Mouse (Mus musculus) neural tube, embryonic 15.5 days (tissue): ENCODE data around the gene Prr15l. TPM values are rescaled to one million over a fixed set of nuclear protein-coding genes. Genes with fewer than 3 reads are reported as not detected.
A peak's percentile ranks its signal among the peaks of the same experiment; 100 is the strongest.

Source experiments
- ATAC-seq: fragments of 200-750 bp; cut with Nextera tagmentation; 2 replicates; pipeline ENCODE4 v1.8.0; 2017; ENCODE audit warnings: mild to moderate bottlenecking, moderate TSS enrichment, moderate library complexity; ENCODE audit not compliant: low FRiP score
- H3K27ac ChIP-seq: fragments of 300-500 bp; sonication (generic); replicated peaks from 2 replicates; pipeline ENCODE4 v1.5.1; 2015; ENCODE audit warnings: mild to moderate bottlenecking, inconsistent platforms
- H3K27me3 ChIP-seq: fragments of 300-500 bp; sonication (generic); replicated peaks from 2 replicates; pipeline ENCODE4 v1.6.1; 2015; ENCODE audit warnings: inconsistent platforms
- H3K36me3 ChIP-seq: fragments of 300-500 bp; sonication (generic); 2 replicates; pipeline ENCODE4 v1.6.1; 2015; ENCODE audit warnings: inconsistent platforms
- H3K4me1 ChIP-seq: fragments of 300-500 bp; sonication (generic); 2 replicates; pipeline ENCODE4 v1.6.1; 2015; ENCODE audit warnings: inconsistent platforms
- H3K4me2 ChIP-seq: fragments of 300-500 bp; sonication (generic); 2 replicates; pipeline ENCODE4 v1.6.1; 2015; ENCODE audit warnings: inconsistent platforms, mild to moderate bottlenecking, moderate library complexity
- H3K4me3 ChIP-seq: fragments of 300-500 bp; sonication (generic); replicated peaks from 2 replicates; pipeline ENCODE4 v1.5.1; 2015; ENCODE audit warnings: mild to moderate bottlenecking, inconsistent platforms
- H3K9ac ChIP-seq: fragments of 300-500 bp; sonication (generic); replicated peaks from 2 replicates; pipeline ENCODE4 v1.6.1; 2015; ENCODE audit warnings: mild to moderate bottlenecking, inconsistent platforms
- H3K9me3 ChIP-seq: fragments of 300-500 bp; sonication (generic); replicated peaks from 2 replicates; pipeline ENCODE4 v1.6.1; 2016; ENCODE audit warnings: inconsistent platforms
- WGBS: fragments of 180-500 bp; shearing (Covaris S2); methylation state at CpG from one replicate; pipeline ENCODE4 v1.1.7; 2015; ENCODE audit warnings: mixed read lengths; 5-methylcytosine and 5-hydroxymethylcytosine counted together
- polyA plus RNA-seq: library from polyadenylated mRNA; unstranded; fragments of >200 nt; fragmentation: Nextera tagmentation; extraction: Ambion mirVana; gene quantifications from 2 replicates; pipeline ENCODE4 v1.2.1, GENCODE M21; 2015

Gene Prr15l
- polyA plus RNA-seq, 1 experiment from 2014 or later = 0.47 TPM

GRCm38 (mm10) chr11:96902639-96903635 lies 25.0 kb upstream of the Prr15l start:
- H3K4me3 ChIP-seq = no peak overlapping the region
- H3K27me3 ChIP-seq = no peaks in the 10 kb centered on the region
- H3K4me2 ChIP-seq = 0 out of 2 replicates have a peak overlapping the region, but pooled peaks have one; percentile 5
- peak; percentile 76 for ATAC-seq
- peak overlapping the region; percentile 74 for H3K27ac ChIP-seq
- H3K4me1 ChIP-seq = peaks cover 63% of the 10 kb centered on the region
- 0 out of 2 replicates have a peak overlapping the region, but pooled peaks have one; percentile 14 for H3K9ac ChIP-seq
- H3K9me3 ChIP-seq = no peaks in the 10 kb centered on the region
- 8% methylated on average over 16 of the region's 16 CpGs for WGBS
- H3K36me3 ChIP-seq = peaks cover 4% of the 10 kb centered on the region; the same call in 1 of the 2 replicates

DNA sequence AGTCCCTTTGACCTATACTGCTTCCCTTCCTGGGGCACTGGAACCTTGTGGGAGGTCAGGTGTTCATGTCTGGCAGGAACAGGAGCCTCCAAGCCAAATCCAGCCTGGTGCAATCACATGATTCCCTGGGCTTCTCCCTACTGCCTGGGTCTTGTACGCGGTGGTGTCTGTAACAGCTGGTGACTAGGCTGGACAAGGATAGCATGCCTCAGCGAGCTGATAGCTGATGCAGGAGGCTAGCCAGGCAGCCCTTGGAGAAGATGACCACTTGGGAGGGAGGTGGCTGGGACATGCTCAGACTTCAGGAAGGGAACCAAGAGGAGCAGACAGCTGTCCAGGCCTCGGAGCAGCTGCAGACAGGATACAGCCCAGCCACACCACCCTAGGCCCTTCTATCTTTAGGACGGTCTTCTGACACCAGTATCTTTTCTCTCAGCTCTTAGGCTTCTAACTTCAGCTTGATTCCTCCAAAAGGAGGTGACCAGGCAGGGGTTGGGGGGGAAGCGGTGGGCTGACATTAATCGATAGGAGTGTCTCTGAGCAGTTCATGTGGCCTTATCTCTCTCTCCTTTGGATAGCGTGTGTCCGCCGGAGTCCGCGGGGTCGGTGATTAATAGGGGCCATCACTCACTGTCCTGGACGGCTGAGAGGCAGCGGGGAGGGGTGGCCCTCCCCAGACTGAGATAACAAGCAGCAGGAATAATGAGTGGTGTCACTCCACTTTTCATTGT lies 21.3 kb upstream of the Prr15l start:
- Histone ChIP-seq H3K4me2 (no peak overlapping the region), H3K9ac (no peak overlapping the region), H3K9me3 (no peaks in the 10 kb centered on the region), H3K4me1 (peaks cover 54% of the 10 kb centered on the region), H3K27me3 (no peaks in the 10 kb centered on the region), H3K4me3 (no peak overlapping the region), H3K36me3 (peaks cover 22% of the 10 kb centered on the region), H3K27ac (no peak overlapping the region)
- ATAC-seq = no peak
- 15% methylated on average over 15 of the region's 15 CpGs for WGBS

DNA sequence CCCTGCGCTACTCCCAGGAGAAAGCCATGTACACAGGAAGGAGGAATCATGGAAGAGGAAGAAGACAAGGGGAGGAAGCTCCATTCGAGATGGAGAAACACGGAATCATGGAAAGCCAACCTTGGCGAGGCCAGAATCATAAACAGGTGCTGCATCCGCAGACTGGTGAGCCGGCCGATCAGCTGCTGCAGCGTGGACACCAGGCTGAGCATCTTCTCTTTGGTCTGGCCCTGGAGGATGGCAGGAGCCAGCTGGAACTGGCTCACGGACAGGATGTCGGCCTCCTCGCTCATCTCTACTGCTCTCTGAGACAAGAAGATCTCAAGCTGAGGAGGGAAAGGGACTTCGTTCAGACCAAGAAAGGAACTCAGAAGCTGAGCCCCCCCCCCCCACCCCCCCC lies 19.3 kb upstream of the Prr15l start:
- Histone ChIP-seq H3K4me3 (no peak overlapping the region), H3K9ac (no peak overlapping the region), H3K4me2 (no peak overlapping the region), H3K27ac (no peak overlapping the region), H3K4me1 (peaks cover 35% of the 10 kb centered on the region), H3K36me3 (peaks cover 24% of the 10 kb centered on the region), H3K27me3 (no peaks in the 10 kb centered on the region), H3K9me3 (no peaks in the 10 kb centered on the region)
- ATAC-seq = no peak
- WGBS = 88% methylated on average over 12 of the region's 12 CpGs

- ATAC-seq = peak; percentile 64; the same call in 1 of the 2 replicates
- Histone ChIP-seq H3K9me3 (no peaks in the 10 kb centered on the region), H3K27ac (no peak overlapping the region), H3K36me3 (peaks cover 24% of the 10 kb centered on the region), H3K4me3 (no peak overlapping the region), H3K27me3 (no peaks in the 10 kb centered on the region), H3K9ac (no peak overlapping the region), H3K4me1 (peaks cover 35% of the 10 kb centered on the region), H3K4me2 (no peak overlapping the region)
- WGBS = 28% methylated on average over 7 of the region's 7 CpGs
Measured at GRCm38 (mm10) chr11:96910003-96910402, 17.9 kb upstream of the Prr15l start.

- Histone ChIP-seq H3K36me3 (peaks cover 23% of the 10 kb centered on the region), H3K9me3 (no peaks in the 10 kb centered on the region), H3K4me2 (no peak overlapping the region), H3K4me3 (no peak overlapping the region), H3K27me3 (no peaks in the 10 kb centered on the region), H3K9ac (no peak overlapping the region), H3K27ac (no peak overlapping the region), H3K4me1 (peaks cover 29% of the 10 kb centered on the region)
- WGBS = 92% methylated on average over 11 of the region's 11 CpGs
- ATAC-seq = no peak
Measured at GRCm38 (mm10) chr11:96912682-96913081, 15.2 kb upstream of the Prr15l start.

- ATAC-seq = peak; percentile 97
- H3K9ac ChIP-seq = peak within 1 kb of the TSS; percentile 79
- under 1% methylated on average over 55 of the region's 55 CpGs for WGBS
Measured at GRCm38 (mm10) chr11:96916044-96916884, 11.6 kb upstream of the Prr15l start, which contains the start of gene Cdk5rap3. Gene Cdk5rap3, minus strand, starts transcription at chr11:96916496.

GRCm38 (mm10) chr11:96916885-96917396 lies 11.0 kb upstream of the Prr15l start:
- Histone ChIP-seq H3K4me1 (peaks cover 19% of the 10 kb centered on the region), H3K36me3 (no peaks in the 10 kb centered on the region; the same call in 1 of the 2 replicates), H3K27me3 (no peaks in the 10 kb centered on the region), H3K9ac (no peak overlapping the region; the same call in 1 of the 2 replicates), H3K27ac (no peak overlapping the region), H3K4me3 (peak overlapping the region; percentile 83), H3K4me2 (peak overlapping the region; percentile 98), H3K9me3 (no peaks in the 10 kb centered on the region)
- ATAC-seq = peak; percentile 5; the same call in 1 of the 2 replicates
- WGBS = 34% methylated on average over 13 of the region's 13 CpGs

More at GRCm38 (mm10) chr11:96916044-96916884, 11.6 kb upstream of the Prr15l start, which contains the start of gene Cdk5rap3:
- Histone ChIP-seq H3K4me1 (peaks cover 19% of the 10 kb centered on the region), H3K9me3 (no peaks in the 10 kb centered on the region), H3K27ac (peak within 1 kb of the TSS; percentile 85), H3K27me3 (no peaks in the 10 kb centered on the region), H3K36me3 (peaks cover 6% of the 10 kb centered on the region), H3K4me2 (peak within 1 kb of the TSS; percentile 98), H3K4me3 (peak within 1 kb of the TSS; percentile 83)

- peaks cover 19% of the 10 kb centered on the region for H3K4me1 ChIP-seq
- no peak overlapping the region for H3K4me2 ChIP-seq
- H3K27me3 ChIP-seq = no peaks in the 10 kb centered on the region
- H3K9ac ChIP-seq = no peak overlapping the region
- no peak overlapping the region for H3K27ac ChIP-seq
- H3K4me3 ChIP-seq = no peak overlapping the region
- WGBS = 91% methylated on average over 6 of the region's 6 CpGs
- no peak for ATAC-seq
- H3K36me3 ChIP-seq = no peaks in the 10 kb centered on the region
- H3K9me3 ChIP-seq = no peaks in the 10 kb centered on the region
Measured at GRCm38 (mm10) chr11:96917415-96917814, 10.5 kb upstream of the Prr15l start.

GRCm38 (mm10) chr11:96919003-96919402 lies 8.9 kb upstream of the Prr15l start:
- Histone ChIP-seq H3K4me3 (no peak overlapping the region), H3K4me2 (no peak overlapping the region), H3K27ac (no peak overlapping the region), H3K4me1 (peaks cover 19% of the 10 kb centered on the region), H3K27me3 (no peaks in the 10 kb centered on the region), H3K36me3 (no peaks in the 10 kb centered on the region), H3K9ac (no peak overlapping the region), H3K9me3 (no peaks in the 10 kb centered on the region)
- 59% methylated on average over 6 of the region's 6 CpGs for WGBS
- ATAC-seq = no peak

- 85% methylated on average over 11 of the region's 11 CpGs for whole genome bisulfite sequencing
- Histone ChIP-seq H3K9me3 (no peaks in the 10 kb centered on the region), H3K36me3 (no peaks in the 10 kb centered on the region), H3K4me2 (no peak overlapping the region), H3K9ac (no peak overlapping the region), H3K27ac (no peak overlapping the region), H3K27me3 (peaks cover 21% of the 10 kb centered on the region), H3K4me3 (no peak overlapping the region), H3K4me1 (no peaks in the 10 kb centered on the region)
- ATAC-seq = no peak
Measured at GRCm38 (mm10) chr11:96924861-96925260, 3.0 kb upstream of the Prr15l start.
